Comparison of ENCODE assay signal across 8 mouse cellular contexts in genomic region chrX:140600410-140601109, GRCm38 (mm10). TPM values are rescaled to one million over a fixed set of nuclear protein-coding genes. Genes with fewer than 3 reads are reported as not detected.
DNase-seq lines count a peak whose midpoint lies in the region; ATAC-seq and TF ChIP-seq lines count a peak whose summit lies in the region.

Tsc22d3 (minus strand) TSS chrX:140600659.

- H3K27ac ChIP-seq in embryonic facial prominence, embryonic 11.5 days (replicated peaks; ENCODE audit: low read depth, low read length) = no peak within 1 kb of the TSS
- H3K27ac ChIP-seq in intestine, postnatal 0 days (ENCODE audit: low read depth, low read length) = no peak within 1 kb of the TSS
- H3K27ac ChIP-seq in small intestine, adult 2 months (ENCODE audit: insufficient read depth, low read depth, low read length) = no peak within 1 kb of the TSS

- H3K9ac ChIP-seq in embryonic facial prominence, embryonic 11.5 days (replicated peaks; ENCODE audit: low read length) = no peak within 1 kb of the TSS
- 0 out of 2 replicates have a peak within 1 kb of the TSS, but pooled peaks have one; percentile 59 for H3K9ac ChIP-seq in intestine, postnatal 0 days (ENCODE audit: low read depth, low read length)

- peak; percentile 75 for TF ChIP-seq CTCF in intestine, postnatal 0 days (IDR thresholded peaks at IDR 0.05; ENCODE audit: low read depth)
- peak; percentile 58; the same call in 1 of the 2 replicates for TF ChIP-seq CTCF in small intestine, adult 2 months (IDR thresholded peaks at IDR 0.05; ENCODE audit: extremely low read depth, insufficient read length, insufficient replicate concordance, low read depth, low read length)

- H3K9me3 ChIP-seq in embryonic facial prominence, embryonic 11.5 days (replicated peaks; ENCODE audit: control insufficient read depth, low read length) = no peaks in the 10 kb centered on the region
- no peaks in the 10 kb centered on the region for H3K9me3 ChIP-seq in intestine, postnatal 0 days (ENCODE audit: control insufficient read depth)

- 29% methylated on average over 28 of the region's 28 CpGs for WGBS in embryonic facial prominence, embryonic 11.5 days
- WGBS in intestine, postnatal 0 days = 23% methylated on average over 28 of the region's 28 CpGs
- WGBS in small intestine, adult 2 months = 21% methylated on average over 28 of the region's 28 CpGs

- DNase-seq in urinary bladder, adult 18-20 months (ENCODE audit: low spot score in 2 of 2) = peak; percentile 23 to 31
- no peak for DNase-seq in urinary bladder, postnatal 10 days (ENCODE audit: low spot score)
- peak; percentile 67 for DNase-seq in embryonic facial prominence, embryonic 11.5 days (ENCODE audit: low spot score)
- DNase-seq in heart, adult 11 months = peak; percentile 93
- DNase-seq in left cerebral cortex, postnatal 36 days (ENCODE audit: low spot score in 2 of 2) = peak; percentile 8 to 27
- peak; percentile 58 for DNase-seq in mesoderm, embryonic 11.5 days (ENCODE audit: low read depth, low spot score)

- peak within 1 kb of the TSS; percentile 84 for H3K4me2 ChIP-seq in embryonic facial prominence, embryonic 11.5 days (ENCODE audit: low read depth, low read length)
- H3K4me2 ChIP-seq in intestine, postnatal 0 days (replicated peaks; ENCODE audit: low read depth) = peak within 1 kb of the TSS; percentile 81

- no peak for ATAC-seq in embryonic facial prominence, embryonic 11.5 days (replicated peaks; ENCODE audit: insufficient number of reproducible peaks, low FRiP score, low TSS enrichment, low read depth)
- peak; percentile 51; the same call in 1 of the 2 replicates for ATAC-seq in intestine, postnatal 0 days

- H3K4me3 ChIP-seq in embryonic facial prominence, embryonic 11.5 days (ENCODE audit: low read depth, low read length) = peak within 1 kb of the TSS; percentile 42
- peak within 1 kb of the TSS; percentile 50 for H3K4me3 ChIP-seq in intestine, postnatal 0 days (ENCODE audit: low read depth, low read length)
- peak within 1 kb of the TSS; percentile 80 for H3K4me3 ChIP-seq in small intestine, adult 2 months (ENCODE audit: low read depth, low read length)

- no peaks in the 10 kb centered on the region for H3K36me3 ChIP-seq in embryonic facial prominence, embryonic 11.5 days (replicated peaks; ENCODE audit: control insufficient read depth, insufficient read depth, low read depth, low read length)
- H3K36me3 ChIP-seq in intestine, postnatal 0 days (ENCODE audit: control insufficient read depth, insufficient read depth) = no peaks in the 10 kb centered on the region
- H3K36me3 ChIP-seq in small intestine, adult 2 months (ENCODE audit: control insufficient read depth, insufficient read depth, low read length) = no peaks in the 10 kb centered on the region

- TF ChIP-seq POLR2A in small intestine, adult 2 months (IDR thresholded peaks at IDR 0.05; ENCODE audit: low read depth, low read length) = no peak

- peaks cover 18% of the 10 kb centered on the region for H3K27me3 ChIP-seq in embryonic facial prominence, embryonic 11.5 days (ENCODE audit: control insufficient read depth, insufficient read depth, low read length)
- peaks cover 7% of the 10 kb centered on the region for H3K27me3 ChIP-seq in intestine, postnatal 0 days (replicated peaks; ENCODE audit: control insufficient read depth, insufficient read depth, low read length)
- H3K27me3 ChIP-seq in small intestine, adult 2 months (ENCODE audit: control insufficient read depth, insufficient read depth, low read length) = no peaks in the 10 kb centered on the region

- H3K4me1 ChIP-seq in embryonic facial prominence, embryonic 11.5 days (ENCODE audit: control insufficient read depth, insufficient read depth, low read length) = no peaks in the 10 kb centered on the region
- H3K4me1 ChIP-seq in intestine, postnatal 0 days (replicated peaks; ENCODE audit: control insufficient read depth, insufficient read depth, low read length) = no peaks in the 10 kb centered on the region
- H3K4me1 ChIP-seq in small intestine, adult 2 months (ENCODE audit: control insufficient read depth, insufficient read depth, insufficient read length, low read length) = no peaks in the 10 kb centered on the region

- intact Hi-C loops in left cerebral cortex, postnatal 36 days (cut with DNase I) = loop anchor here (5.0 kb wide), 1 partner anchor 108 kb away; no protein-coding TSS in a partner anchor

RNA-seq across cellular contexts. Expression of gene Tsc22d3, which starts in this region (rescaled TPM):
- 137 and 141 TPM in 2 replicates for polyA plus RNA-seq in embryonic facial prominence, embryonic 11.5 days (2014; fragmentation: Nextera tagmentation; extraction: Ambion mirVana)
- polyA plus RNA-seq in intestine, postnatal 0 days (2015; fragmentation: Nextera tagmentation; extraction: Ambion mirVana) = 64.4 and 80.3 TPM in 2 replicates
- 100 to 1,000 TPM; 126 to 137 TPM for total RNA-seq in left cerebral cortex, postnatal 36 days (2021)
- 23.1 and 58.3 TPM in 2 replicates for polyA plus RNA-seq in small intestine, adult 2 months (2012; rRNA removed)
